Mouse (Mus musculus) hindbrain, embryonic 15.5 days (tissue): ENCODE measurements around the gene Hist2h3c2. TPM values are rescaled to one million over a fixed set of nuclear protein-coding genes. Genes with fewer than 3 reads are reported as not detected.
"Not testable (repeated sequence)": the region's sequence is repeated elsewhere in the genome, so short reads cannot be mapped to it uniquely, and the experiment has no call there.

Source experiments
- ATAC-seq: fragments of 200-750 bp; cut with Nextera tagmentation; 2 replicates; pipeline ENCODE4 v1.8.0; 2017; ENCODE audit warnings: low read depth, moderate number of reproducible peaks, moderate TSS enrichment; ENCODE audit not compliant: low FRiP score
- H3K27ac ChIP-seq: fragments of 300-500 bp; sonication (generic); replicated peaks from 2 replicates; pipeline ENCODE4 v1.5.1; 2015; ENCODE audit warnings: mild to moderate bottlenecking, inconsistent platforms
- H3K27me3 ChIP-seq: fragments of 300-500 bp; sonication (generic); 2 replicates; pipeline ENCODE4 v1.6.1; 2015; ENCODE audit warnings: control low read depth, inconsistent platforms
- H3K36me3 ChIP-seq: fragments of 300-500 bp; sonication (generic); 2 replicates; pipeline ENCODE4 v1.6.1; 2015; ENCODE audit warnings: control low read depth, inconsistent platforms
- H3K4me1 ChIP-seq: fragments of 300-500 bp; sonication (generic); replicated peaks from 2 replicates; pipeline ENCODE4 v1.6.1; 2015; ENCODE audit warnings: control low read depth, inconsistent platforms
- H3K4me2 ChIP-seq: fragments of 300-500 bp; sonication (generic); 2 replicates; pipeline ENCODE4 v1.6.1; 2015; ENCODE audit warnings: moderate library complexity, mild to moderate bottlenecking, inconsistent platforms
- H3K4me3 ChIP-seq: fragments of 300-500 bp; sonication (generic); 2 replicates; pipeline ENCODE4 v1.5.1; 2015; ENCODE audit warnings: mild to moderate bottlenecking, inconsistent platforms
- H3K9ac ChIP-seq: fragments of 300-500 bp; sonication (generic); 2 replicates; pipeline ENCODE4 v1.6.1; 2015; ENCODE audit warnings: inconsistent platforms
- H3K9me3 ChIP-seq: fragments of 300-500 bp; sonication (generic); 2 replicates; pipeline ENCODE4 v1.6.1; 2016; ENCODE audit warnings: control low read depth, inconsistent platforms
- WGBS: fragments of 180-500 bp; shearing (Covaris S2); methylation state at CpG from one replicate; pipeline ENCODE4 v1.1.7; 2015; 5-methylcytosine and 5-hydroxymethylcytosine counted together
- polyA plus RNA-seq: library from polyadenylated mRNA; unstranded; fragments of >200 nt; fragmentation: Nextera tagmentation; extraction: Ambion mirVana; gene quantifications from 2 replicates; pipeline ENCODE4 v1.2.1, GENCODE M21; 2015

Hist2h3c2 gene
- polyA plus RNA-seq, 1 experiment from 2014 or later = 1.2 TPM

- WGBS = 74% methylated on average over 8 of the region's 8 CpGs
- ATAC-seq = no peak
Measured at GRCm38 (mm10) chr3:96226695-96227648, 12.0 kb downstream of the Hist2h3c2 start.

GRCm38 (mm10) chr3:96225421-96225820 lies 13.5 kb downstream of the Hist2h3c2 start:
- no peak for ATAC-seq
- H3K4me1 ChIP-seq = peaks cover 19% of the 10 kb centered on the region
- H3K4me3 ChIP-seq = no peak overlapping the region
- 23% methylated on average over 2 of the region's 2 CpGs for WGBS
- H3K9me3 ChIP-seq = no peaks in the 10 kb centered on the region
- H3K36me3 ChIP-seq = no peaks in the 10 kb centered on the region
- no peak overlapping the region for H3K27ac ChIP-seq
- no peak overlapping the region for H3K9ac ChIP-seq
- no peak overlapping the region for H3K4me2 ChIP-seq
- no peaks in the 10 kb centered on the region for H3K27me3 ChIP-seq

More at GRCm38 (mm10) chr3:96226695-96227648, 12.0 kb downstream of the Hist2h3c2 start:
- Histone ChIP-seq H3K9ac (no peak overlapping the region), H3K36me3 (no peaks in the 10 kb centered on the region), H3K4me2 (no peak overlapping the region), H3K4me3 (no peak overlapping the region), H3K9me3 (no peaks in the 10 kb centered on the region), H3K4me1 (peaks cover 9% of the 10 kb centered on the region), H3K27me3 (no peaks in the 10 kb centered on the region), H3K27ac (no peak overlapping the region)

- H3K27me3 ChIP-seq = no peaks in the 10 kb centered on the region
- no peak for ATAC-seq
- no peaks in the 10 kb centered on the region for H3K9me3 ChIP-seq
- no peaks in the 10 kb centered on the region for H3K36me3 ChIP-seq
- H3K4me2 ChIP-seq = peak overlapping the region; percentile 86
- no peak overlapping the region for H3K27ac ChIP-seq
- peaks cover 27% of the 10 kb centered on the region for H3K4me1 ChIP-seq
- H3K9ac ChIP-seq = no peak overlapping the region
- 86% methylated on average over 4 of the region's 4 CpGs for WGBS
- no peak overlapping the region for H3K4me3 ChIP-seq
Measured at GRCm38 (mm10) chr3:96222774-96223173, 16.2 kb downstream of the Hist2h3c2 start.

GRCm38 (mm10) chr3:96221640-96222038 lies 17.3 kb downstream of the Hist2h3c2 start:
- Histone ChIP-seq H3K36me3 (no peaks in the 10 kb centered on the region), H3K9me3 (no peaks in the 10 kb centered on the region), H3K9ac (peak overlapping the region; percentile 79), H3K4me2 (peak overlapping the region; percentile 86), H3K4me3 (peak overlapping the region; percentile 59), H3K27me3 (no peaks in the 10 kb centered on the region), H3K27ac (peak overlapping the region; percentile 97), H3K4me1 (peaks cover 27% of the 10 kb centered on the region)
- WGBS = 9% methylated on average over 9 of the region's 9 CpGs
- no peak for ATAC-seq

GRCm38 (mm10) chr3:96220765-96221639 lies 17.9 kb downstream of the Hist2h3c2 start, which contains the start of the genes Hist2h2ac and Hist2h2be:
Gene Hist2h2ac (minus strand): TSS chr3:96220880.
Gene Hist2h2be (plus strand): TSS chr3:96221119.
- peak; percentile 88 for ATAC-seq
- under 1% methylated on average over 43 of the region's 43 CpGs for whole genome bisulfite sequencing
- H3K4me3 ChIP-seq = peak within 1 kb of the TSS; percentile 59
- H3K27ac ChIP-seq = peak within 1 kb of the TSS; percentile 97
- peak within 1 kb of the TSS; percentile 79 for H3K9ac ChIP-seq
- peak within 1 kb of the TSS; percentile 86 for H3K4me2 ChIP-seq
- H3K4me1 ChIP-seq = peaks cover 27% of the 10 kb centered on the region
- no peaks in the 10 kb centered on the region for H3K36me3 ChIP-seq
- H3K27me3 ChIP-seq = no peaks in the 10 kb centered on the region
- H3K9me3 ChIP-seq = no peaks in the 10 kb centered on the region

GRCm38 (mm10) chr3:96220131-96220764 lies 18.7 kb downstream of the Hist2h3c2 start:
- H3K36me3 ChIP-seq, H3K9me3 ChIP-seq, H3K27me3 ChIP-seq, ATAC-seq: not testable (repeated sequence)
- under 1% methylated on average over 31 of the region's 47 CpGs for WGBS
- H3K27ac ChIP-seq = peak overlapping the region; percentile 97
- peaks cover 24% of the 10 kb centered on the region for H3K4me1 ChIP-seq
- peak overlapping the region; percentile 79 for H3K9ac ChIP-seq
- H3K4me2 ChIP-seq = peak overlapping the region; percentile 86
- peak overlapping the region; percentile 59 for H3K4me3 ChIP-seq

- Histone ChIP-seq H3K9me3 (no peaks in the 10 kb centered on the region), H3K4me2 (peak within 1 kb of the TSS; percentile 86), H3K27me3 (no peaks in the 10 kb centered on the region), H3K4me1 (peaks cover 24% of the 10 kb centered on the region), H3K4me3 (peak within 1 kb of the TSS; percentile 59), H3K27ac (peak within 1 kb of the TSS; percentile 97), H3K9ac (peak within 1 kb of the TSS; percentile 79), H3K36me3 (no peaks in the 10 kb centered on the region)
- WGBS = under 1% methylated on average over 37 of the region's 37 CpGs
- peak; percentile 94 for ATAC-seq
Measured at GRCm38 (mm10) chr3:96219661-96220130, 19.2 kb downstream of the Hist2h3c2 start, which contains the start of the genes Bola1 and Hist2h2ab. Gene Bola1 (minus strand): TSS chr3:96219709. Gene Hist2h2ab (plus strand): TSS chr3:96219865.

GRCm38 (mm10) chr3:96219191-96219641 lies 19.7 kb downstream of the Hist2h3c2 start:
- peak; percentile 53 for ATAC-seq
- under 1% methylated on average over 12 of the region's 12 CpGs for WGBS
- H3K27me3 ChIP-seq = no peaks in the 10 kb centered on the region

GRCm38 (mm10) chr3:96209242-96209641 lies 29.7 kb downstream of the Hist2h3c2 start:
- WGBS = 22% methylated on average over 15 of the region's 15 CpGs
- no peak overlapping the region for H3K4me3 ChIP-seq
- no peaks in the 10 kb centered on the region for H3K9me3 ChIP-seq
- no peak overlapping the region for H3K4me2 ChIP-seq
- H3K27ac ChIP-seq = no peak overlapping the region
- H3K9ac ChIP-seq = no peak overlapping the region
- no peak for ATAC-seq
- no peaks in the 10 kb centered on the region for H3K4me1 ChIP-seq
- H3K27me3 ChIP-seq = no peaks in the 10 kb centered on the region
- no peaks in the 10 kb centered on the region for H3K36me3 ChIP-seq

More at GRCm38 (mm10) chr3:96219191-96219641, 19.7 kb downstream of the Hist2h3c2 start:
- H3K27ac ChIP-seq = peak overlapping the region; percentile 97
- no peaks in the 10 kb centered on the region for H3K9me3 ChIP-seq
- H3K4me3 ChIP-seq = peak overlapping the region; percentile 59
- no peaks in the 10 kb centered on the region for H3K36me3 ChIP-seq
- H3K9ac ChIP-seq = peak overlapping the region; percentile 55
- H3K4me2 ChIP-seq = peak overlapping the region; percentile 86
- peaks cover 24% of the 10 kb centered on the region for H3K4me1 ChIP-seq

- no peaks in the 10 kb centered on the region for H3K27me3 ChIP-seq
- no peak overlapping the region for H3K4me3 ChIP-seq
- H3K4me1 ChIP-seq = no peaks in the 10 kb centered on the region
- no peak for ATAC-seq
- WGBS = 88% methylated on average over 3 of the region's 3 CpGs
- H3K27ac ChIP-seq = no peak overlapping the region
- H3K36me3 ChIP-seq = no peaks in the 10 kb centered on the region
- H3K9ac ChIP-seq = no peak overlapping the region
- H3K9me3 ChIP-seq = no peaks in the 10 kb centered on the region
- no peak overlapping the region for H3K4me2 ChIP-seq
Measured at GRCm38 (mm10) chr3:96207819-96208218, 31.1 kb downstream of the Hist2h3c2 start.

- 64% methylated on average over 2 of the region's 2 CpGs for WGBS
- H3K4me3 ChIP-seq = no peak overlapping the region
- H3K36me3 ChIP-seq = peaks cover 3% of the 10 kb centered on the region; the same call in 1 of the 2 replicates
- no peak overlapping the region for H3K27ac ChIP-seq
- H3K4me1 ChIP-seq = peaks cover 16% of the 10 kb centered on the region
- H3K9me3 ChIP-seq = no peaks in the 10 kb centered on the region
- H3K9ac ChIP-seq = no peak overlapping the region
- H3K4me2 ChIP-seq = no peak overlapping the region
- peaks cover 3% of the 10 kb centered on the region; the same call in 1 of the 2 replicates for H3K27me3 ChIP-seq
- no peak for ATAC-seq
Measured at GRCm38 (mm10) chr3:96199731-96200130, 39.2 kb downstream of the Hist2h3c2 start.
